Mouse (Mus musculus): ENCODE data around the gene Gm20431.
A peak's percentile ranks its signal among the peaks of the same experiment; 100 is the strongest.

Gene Gm20431

DNA sequence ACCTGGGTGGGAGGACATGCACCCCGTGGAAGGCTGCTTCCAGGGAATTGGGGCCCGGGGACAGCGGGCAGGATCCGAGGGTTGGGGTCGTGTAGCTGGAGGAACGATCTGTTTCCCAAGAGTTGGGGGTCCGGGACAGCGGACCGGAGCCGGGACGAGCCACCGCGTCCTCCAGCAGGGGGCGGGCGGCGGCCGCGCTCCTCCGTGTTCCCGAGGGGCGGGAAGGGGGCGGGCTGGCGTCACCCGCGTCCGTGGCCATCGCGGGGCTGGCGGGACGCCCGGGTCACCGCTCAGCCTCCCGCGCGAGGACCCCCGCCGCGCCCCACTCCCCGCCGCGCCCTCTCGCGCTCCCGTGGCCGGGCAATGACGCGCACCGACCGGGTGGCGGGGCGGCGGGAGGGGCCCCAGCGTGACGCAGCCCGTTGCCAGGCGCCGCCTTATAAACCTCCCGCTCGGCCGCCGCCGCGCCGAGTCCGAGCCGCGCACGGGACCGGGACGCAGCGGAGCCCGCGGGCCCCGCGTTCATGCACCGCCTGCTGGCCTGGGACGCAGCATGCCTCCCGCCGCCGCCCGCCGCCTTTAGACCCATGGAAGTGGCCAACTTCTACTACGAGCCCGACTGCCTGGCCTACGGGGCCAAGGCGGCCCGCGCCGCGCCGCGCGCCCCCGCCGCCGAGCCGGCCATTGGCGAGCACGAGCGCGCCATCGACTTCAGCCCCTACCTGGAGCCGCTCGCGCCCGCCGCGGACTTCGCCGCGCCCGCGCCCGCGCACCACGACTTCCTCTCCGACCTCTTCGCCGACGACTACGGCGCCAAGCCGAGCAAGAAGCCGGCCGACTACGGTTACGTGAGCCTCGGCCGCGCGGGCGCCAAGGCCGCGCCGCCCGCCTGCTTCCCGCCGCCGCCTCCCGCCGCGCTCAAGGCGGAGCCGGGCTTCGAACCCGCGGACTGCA lies 27.5 kb upstream of the Gm20431 start, which contains the start of gene Cebpb:
TSS of gene Cebpb (plus strand) at position 418 of the 954 bp plus-strand sequence.
- peak; percentile 59 for DNase-seq (ENCODE audit: low spot score)

DNA sequence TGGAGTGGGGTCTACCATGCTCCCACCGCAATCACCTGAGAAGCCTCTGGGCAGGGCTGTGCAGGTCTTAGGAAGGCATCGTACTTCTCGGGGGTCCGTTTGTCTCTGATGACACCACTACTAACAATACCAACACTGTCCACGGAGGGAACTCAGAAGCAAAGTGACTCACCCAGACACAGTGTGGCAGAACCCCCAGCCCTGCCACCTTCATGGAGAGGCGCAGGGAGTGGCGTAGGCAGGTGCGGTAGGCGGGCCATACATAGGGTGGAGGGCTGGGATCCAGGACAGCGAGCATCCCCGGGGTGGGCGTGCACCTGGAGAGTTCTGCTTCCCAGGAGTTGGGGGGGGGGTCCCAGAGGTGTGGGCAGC lies 26.8 kb upstream of the Gm20431 start:
- no peak for DNase-seq (ENCODE audit: low spot score)

DNA sequence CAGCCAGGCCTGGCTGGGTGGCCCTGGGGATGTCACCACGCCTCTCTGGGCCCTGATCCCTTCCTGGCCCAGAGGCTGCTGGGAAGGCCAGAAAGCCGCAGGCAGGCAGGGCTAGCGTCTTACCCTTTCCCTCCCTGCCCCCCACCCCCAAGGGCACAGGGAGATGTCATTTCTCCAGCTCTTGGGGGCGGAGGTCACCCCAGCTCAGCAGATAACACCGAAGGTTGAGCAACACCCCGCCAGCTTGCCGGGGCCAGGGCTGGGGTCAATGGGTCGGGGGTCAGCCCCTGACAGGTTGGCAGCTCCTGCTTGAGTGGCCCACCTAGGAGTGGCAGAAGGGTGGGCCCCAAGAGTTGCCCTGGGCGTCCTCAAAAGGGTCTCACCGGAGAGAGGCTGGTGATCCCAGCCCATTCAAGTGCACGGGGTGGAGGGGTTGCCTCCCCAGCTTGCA lies 26.4 kb upstream of the Gm20431 start:
- no peak for DNase-seq (ENCODE audit: low spot score)

DNA sequence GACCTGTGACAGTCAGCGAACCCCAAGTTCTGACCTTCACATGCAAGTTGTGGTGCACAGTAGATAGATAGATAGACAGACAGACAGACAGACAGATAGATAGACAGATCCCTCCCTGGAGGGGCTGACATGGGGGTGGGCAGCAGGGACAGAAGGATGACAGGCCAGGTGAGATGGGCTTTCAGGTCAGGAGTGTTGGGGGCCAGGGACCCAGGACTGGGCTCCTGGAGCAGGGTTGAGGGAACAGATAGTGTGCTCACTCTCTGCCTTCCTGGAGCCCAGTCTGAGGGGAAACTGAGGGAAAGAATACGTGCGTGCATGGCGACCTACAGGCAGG lies 25.9 kb upstream of the Gm20431 start:
- no peak for DNase-seq (ENCODE audit: low spot score)

DNA sequence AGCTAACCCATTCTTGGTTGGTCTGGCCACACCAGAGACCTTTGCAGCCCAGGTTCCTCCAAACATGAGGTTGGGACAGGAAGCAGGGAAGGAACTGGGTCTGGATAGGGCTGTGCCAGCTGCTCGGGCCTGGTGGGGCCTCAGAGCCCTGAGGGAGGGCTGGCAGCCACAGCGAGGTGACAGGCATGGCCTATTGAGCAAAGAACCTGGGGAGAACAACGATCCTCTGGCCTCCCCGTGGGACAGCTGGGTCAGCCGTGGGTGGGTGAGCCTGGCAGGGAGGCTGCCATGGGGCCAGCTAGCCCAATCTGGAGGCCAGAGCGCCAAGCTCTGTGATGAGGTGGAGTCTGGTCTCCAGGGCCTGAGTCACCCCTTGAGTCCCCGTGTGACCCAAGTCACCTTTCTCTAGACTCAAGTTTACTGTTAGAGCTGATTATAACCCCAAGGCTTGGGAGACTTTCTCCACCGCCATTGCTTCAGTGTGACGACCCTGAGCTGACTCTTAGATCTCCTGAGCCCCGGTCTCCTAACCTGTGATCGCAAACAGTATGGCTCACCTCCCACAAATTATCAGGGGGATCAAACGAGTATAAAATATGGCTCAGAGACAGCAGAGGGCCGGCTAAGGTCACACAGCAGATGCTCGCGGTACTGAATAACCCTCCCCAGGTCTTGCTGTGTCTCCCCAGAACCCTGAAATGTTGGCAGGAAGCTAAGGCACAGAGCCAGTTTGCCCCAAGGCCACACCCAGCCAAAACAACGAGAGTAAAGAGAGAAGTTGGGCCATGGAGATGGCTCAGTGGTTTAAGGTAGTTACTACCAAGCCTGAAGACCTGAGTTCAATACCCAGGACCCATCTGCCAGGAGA lies 25.3 kb upstream of the Gm20431 start:
- DNase-seq (ENCODE audit: low spot score): no peak

DNA sequence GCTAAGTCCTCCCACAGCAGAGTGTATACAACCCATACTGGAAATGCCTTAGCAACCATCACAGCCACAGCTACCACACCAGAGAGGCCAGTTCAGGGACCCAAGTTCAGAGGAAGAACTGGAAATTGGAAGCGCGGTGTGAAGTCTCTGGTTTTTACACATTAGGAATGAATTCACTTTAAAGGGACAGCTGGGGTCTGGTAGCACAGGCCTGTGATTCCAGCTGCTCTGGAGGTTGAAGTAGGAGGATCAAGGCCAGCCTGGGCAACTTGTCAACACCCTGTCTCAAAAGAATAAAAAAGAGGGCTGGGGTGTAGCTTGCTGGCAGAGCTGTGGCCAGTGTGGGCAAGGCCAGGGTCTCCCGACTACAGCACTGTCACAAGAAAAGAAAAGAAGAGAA lies 24.6 kb upstream of the Gm20431 start:
- DNase-seq (ENCODE audit: low spot score): no peak

DNA sequence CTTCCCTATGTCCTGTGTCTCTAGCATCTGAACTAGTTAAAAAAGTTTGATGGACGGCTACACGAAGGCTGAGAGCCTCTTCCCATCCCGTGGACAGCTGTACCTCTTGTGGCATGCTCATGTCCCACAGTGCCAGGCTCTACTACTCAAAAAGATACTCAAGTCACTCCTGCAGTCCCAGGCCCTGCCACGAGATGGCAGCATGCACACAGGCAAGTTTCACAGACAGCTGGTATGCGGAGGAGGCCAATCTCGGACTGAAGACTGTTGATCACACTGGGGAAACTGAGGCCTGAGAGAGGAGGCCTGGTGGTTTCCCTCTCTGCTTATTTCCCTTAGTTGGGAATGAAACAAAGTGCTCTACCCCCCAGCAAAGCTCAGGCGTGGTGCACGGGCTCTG lies 23.8 kb upstream of the Gm20431 start:
- DNase-seq (ENCODE audit: low spot score): peak; percentile 80

DNA sequence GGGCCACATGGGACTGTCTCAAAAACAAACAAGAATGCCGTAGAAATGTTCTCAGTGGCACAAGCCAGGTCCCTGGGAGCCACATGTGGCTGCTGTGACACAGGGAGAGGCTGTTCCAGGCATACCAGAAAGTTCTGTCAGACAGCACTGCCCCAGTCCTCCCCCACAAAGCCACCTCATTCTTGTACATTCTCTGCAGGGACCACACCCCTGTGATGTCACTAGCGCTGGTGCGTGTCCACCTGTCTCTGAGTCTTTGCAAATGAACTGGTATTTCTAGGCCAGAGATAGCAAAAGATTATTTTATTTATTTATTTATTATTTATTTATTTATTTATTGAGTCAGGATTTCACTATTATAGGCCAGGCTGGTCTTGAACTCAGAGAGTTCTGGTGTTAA lies 22.4 kb upstream of the Gm20431 start:
- no peak for DNase-seq (ENCODE audit: low spot score)

DNA sequence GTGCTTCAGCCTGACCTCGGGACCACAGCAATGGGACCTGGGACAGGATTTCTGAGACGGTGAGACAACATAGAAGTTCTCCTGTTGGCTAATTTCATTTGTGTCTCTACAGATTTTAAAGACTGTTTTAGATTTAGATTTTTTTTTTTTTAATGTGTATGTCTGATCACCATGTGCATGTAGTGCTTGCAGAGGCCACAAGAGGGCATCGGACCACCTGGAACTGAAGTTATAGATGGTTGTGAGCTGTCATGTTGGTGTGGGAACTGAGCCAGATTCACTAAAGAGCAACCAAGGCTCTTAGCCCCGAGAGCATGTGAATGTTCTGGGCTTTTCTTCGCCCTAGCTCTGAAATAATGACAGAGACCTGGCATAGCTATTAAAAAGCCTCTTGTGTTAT lies 19.4 kb upstream of the Gm20431 start:
- no peak for DNase-seq (ENCODE audit: low spot score)

DNA sequence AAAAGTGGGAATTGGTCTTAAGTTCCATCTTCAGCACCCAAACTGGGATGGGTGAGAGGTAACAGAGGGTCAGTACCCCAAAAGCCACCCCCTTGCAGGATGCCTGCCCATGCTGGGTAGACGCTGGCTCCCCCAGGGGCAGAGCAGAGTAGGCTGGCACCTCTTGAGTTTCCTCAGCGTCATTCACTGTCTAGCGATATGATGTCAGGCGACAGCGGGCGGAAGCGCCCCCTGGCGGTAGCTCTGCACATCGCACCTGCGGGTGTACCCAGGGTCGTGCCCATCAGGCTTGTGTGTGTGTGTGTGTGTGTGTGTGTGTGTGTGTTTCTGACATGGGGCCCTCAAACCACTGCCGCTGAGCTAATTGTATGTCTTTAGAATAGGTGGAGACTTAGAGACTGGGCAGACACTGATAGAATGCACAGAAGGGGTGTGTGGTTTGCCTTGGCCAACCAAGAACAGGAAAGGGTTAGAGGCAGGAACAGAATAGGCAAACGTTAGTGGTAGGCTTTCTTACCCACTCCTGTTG lies 18.7 kb upstream of the Gm20431 start:
- DNase-seq (ENCODE audit: low spot score): peak; percentile 77

DNA sequence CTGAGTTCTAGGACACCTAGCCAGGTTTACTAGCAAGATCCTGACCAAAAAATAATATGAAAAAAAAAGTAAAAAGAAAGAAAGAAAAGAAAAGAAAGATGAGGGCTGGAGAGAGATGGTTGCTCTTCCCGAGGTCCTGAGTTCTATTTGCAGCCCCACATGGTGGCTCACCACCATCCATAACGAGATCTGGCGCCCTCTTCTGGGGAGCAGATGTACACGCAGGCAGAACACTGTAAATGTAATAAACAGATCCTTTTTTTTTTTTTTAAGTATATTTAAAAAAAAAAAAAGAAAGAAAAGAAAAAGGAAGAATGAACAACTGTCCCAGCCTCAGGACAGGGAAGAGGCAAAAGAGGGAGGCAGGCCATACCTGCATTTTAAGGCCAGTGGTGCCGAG lies 17.3 kb upstream of the Gm20431 start:
- DNase-seq (ENCODE audit: low spot score): no peak

DNA sequence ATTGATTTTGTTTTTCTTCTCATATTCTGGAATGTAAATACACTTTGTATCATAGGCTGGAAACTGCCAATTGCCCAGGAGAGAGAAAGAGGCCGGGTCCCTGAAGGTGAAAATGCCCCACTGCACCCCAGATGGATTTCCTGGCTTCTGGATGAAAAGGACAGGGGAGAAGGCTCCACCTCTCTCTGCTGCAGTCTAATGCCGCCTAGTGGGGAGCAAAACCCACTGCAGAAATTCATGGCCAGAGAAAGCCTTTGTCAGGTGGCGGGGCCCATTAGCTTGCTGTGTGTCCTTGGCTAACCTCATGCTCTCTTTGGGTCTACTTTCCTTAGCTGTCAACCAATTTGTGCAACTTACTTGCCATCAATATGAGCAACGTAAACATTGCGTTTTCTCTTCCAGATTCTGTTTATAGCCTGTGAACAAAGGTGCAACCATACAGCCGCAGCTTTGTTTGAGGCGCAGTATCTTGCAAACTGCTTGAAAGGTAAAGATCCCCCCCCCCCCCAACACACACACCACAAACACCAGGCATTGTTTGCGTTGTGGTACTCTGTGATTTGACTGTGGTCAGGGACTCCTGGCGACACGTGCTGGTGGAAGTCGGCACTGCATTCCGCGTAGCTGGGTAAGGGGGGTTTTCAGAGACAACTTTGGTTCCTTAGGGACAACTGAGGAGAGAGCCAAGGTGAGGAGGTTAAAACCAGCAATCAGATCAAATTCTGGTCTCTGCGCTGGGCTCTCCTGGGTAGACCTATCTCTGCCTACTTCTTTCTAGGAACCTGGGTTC lies 14.0 kb upstream of the Gm20431 start:
- no peak for DNase-seq (ENCODE audit: low spot score)

DNA sequence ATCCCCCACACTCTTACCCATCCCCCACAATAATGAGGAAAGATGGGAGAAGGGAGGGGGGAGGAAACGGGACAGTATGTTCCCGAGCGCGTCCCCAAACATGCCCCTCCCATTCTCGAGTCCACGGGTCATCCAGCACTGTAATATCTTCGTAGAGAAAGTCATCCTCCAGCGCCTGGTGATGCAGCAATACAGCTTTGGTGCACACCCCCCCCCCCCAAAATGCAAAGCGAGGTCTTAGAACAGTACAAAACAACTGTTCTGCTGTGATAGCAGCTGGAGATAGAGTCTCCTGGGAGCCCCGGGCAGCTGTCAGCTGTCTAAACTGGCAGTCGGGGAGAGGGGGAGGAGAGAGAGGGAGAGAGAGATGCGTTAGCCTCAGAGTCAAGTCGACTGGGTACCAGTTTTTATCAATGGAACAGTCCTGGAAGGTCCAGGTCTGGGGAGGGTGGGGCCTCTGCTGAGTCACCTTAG lies 11.0 kb upstream of the Gm20431 start:
- no peak for DNase-seq (ENCODE audit: low spot score)

DNA sequence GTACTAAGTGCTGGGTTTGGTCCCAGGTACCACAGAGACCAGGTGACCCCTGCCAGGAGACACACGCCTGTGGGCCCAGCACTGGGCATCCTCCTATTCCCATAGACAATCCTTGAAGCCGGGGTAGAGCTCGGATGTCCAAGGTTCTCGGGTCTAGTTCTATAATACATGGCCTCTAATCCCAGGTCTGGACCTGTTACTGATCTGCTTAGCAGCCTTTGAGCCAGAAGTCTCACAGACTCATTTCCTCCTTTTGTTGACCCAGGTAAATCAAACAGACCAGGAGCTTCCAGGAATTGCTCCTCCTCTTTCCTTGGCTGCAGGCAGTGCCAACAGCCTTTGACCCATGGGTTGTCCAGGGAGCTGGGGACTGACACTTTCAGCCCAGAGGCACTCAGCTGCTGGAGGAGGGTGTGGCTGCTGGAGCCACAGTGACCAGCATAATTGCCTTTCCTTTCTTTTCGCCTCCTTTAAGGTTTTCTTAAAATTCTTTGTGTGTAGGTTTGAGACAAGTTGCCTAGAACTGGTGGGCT lies 9.9 kb upstream of the Gm20431 start:
- no peak for DNase-seq (ENCODE audit: low spot score)

DNA sequence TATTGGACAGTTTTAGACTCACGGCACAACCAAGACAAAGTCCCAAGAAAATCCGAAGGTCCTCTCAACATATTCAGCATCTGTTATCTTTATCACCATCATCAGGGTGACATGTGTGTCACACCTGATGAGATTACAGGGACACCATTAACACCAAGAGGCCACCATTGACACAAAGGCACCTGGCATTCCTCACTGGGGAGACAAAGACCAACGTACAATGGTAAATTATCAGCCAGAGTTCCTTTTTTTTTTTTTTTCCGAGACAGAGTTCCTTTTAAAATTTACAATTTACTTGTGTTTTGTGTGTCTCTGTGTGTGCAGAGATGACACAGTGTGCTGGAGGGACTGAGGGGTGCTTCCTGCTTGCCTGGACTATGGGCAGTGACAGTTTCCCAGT lies 8.1 kb upstream of the Gm20431 start:
- DNase-seq (ENCODE audit: low spot score): no peak

DNA sequence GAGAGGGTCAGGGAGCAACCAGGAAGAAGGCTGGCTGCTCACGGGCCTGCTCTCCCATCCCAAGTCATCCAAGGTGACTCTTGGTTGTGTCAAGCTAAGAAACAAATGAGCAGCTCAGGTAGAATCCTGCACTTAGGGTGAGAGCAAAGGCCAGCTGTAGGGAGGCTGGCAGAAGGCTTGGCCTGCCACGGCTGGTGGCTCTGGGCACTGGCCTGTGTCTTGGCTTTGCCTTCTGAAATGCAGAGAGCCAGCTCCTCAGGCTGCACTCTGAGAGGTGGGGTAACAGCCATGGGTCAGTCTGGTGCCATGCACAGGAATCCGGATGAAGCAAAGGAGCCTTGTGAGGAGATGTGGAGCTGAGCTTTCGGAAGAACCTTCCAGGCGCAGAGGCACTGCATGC lies 7.1 kb upstream of the Gm20431 start:
- no peak for DNase-seq (ENCODE audit: low spot score)

DNA sequence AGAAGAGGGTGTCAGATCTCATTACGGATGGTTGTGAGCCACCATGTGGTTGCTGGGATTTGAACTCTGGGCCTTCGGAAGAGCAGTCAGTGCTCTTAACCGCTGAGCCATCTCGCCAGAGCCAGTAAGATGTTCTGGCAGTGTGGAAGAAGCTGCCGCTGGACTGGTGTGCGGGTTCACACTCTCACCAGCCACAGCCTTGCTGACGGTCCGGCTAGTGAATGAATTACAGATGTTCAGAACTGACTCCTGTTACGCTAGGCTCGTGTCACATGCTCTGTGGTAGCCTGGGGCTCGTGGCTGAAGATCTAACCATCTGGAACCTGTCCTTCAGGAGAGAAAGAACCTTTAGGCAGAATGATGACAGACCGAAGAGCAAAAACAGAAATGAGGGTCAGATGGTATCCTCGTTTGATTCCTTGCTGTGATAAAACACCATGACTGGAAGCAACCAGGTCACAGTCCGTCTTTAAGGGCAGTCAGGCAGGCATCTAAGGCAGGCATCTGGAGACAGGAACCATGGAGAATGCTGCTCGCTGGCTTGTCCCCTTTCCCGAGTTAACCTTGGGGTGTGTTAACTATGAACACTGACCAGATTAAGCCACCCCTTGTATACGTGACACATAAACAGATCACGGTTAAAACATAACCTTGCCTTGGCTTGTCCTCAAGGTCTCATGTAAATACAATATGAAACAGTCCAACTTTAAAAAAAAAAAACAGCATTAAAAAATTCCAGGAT lies 4.8 kb upstream of the Gm20431 start:
- no peak for DNase-seq (ENCODE audit: low spot score)

DNA sequence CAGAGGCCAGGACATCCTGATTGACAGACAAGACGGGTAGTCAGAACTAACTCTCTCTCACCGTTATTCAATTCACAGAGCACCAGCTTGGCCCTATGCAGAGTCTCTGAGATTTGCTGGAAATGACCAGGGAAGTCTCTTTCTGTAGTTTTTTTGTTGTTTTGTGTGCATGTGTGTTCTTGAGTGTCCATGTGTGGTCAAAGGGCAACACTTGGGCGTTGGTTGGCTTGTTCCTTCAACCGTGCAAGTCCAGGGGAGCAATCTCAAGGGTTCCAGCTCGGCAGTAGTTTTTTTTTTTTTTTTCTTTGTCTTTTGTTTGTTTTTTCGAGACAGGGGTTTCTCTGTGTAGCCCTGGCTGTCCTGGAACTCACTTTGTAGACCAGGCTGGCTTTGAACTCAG lies 1.4 kb upstream of the Gm20431 start:
- no peak for DNase-seq (ENCODE audit: low spot score)

DNA sequence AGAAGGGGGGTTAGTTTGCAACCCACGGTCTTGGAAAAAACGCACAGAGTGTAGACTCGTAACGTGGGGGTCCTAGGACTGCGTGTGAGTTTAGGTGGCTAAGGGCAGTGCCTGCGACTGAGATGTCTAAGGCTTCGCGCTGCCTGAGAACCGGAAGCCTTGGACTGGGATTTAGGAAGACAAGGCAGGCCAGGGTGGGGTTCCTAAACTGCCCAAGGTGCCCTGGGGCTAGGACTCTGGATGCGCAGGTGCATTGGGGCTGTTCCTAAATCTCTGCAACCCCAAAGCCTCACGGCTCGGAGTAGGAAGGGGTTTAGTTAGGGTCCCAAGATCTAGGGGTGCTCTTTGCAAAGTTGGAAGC lies 705 bp downstream of the Gm20431 start:
- DNase-seq (ENCODE audit: low spot score): no peak

DNA sequence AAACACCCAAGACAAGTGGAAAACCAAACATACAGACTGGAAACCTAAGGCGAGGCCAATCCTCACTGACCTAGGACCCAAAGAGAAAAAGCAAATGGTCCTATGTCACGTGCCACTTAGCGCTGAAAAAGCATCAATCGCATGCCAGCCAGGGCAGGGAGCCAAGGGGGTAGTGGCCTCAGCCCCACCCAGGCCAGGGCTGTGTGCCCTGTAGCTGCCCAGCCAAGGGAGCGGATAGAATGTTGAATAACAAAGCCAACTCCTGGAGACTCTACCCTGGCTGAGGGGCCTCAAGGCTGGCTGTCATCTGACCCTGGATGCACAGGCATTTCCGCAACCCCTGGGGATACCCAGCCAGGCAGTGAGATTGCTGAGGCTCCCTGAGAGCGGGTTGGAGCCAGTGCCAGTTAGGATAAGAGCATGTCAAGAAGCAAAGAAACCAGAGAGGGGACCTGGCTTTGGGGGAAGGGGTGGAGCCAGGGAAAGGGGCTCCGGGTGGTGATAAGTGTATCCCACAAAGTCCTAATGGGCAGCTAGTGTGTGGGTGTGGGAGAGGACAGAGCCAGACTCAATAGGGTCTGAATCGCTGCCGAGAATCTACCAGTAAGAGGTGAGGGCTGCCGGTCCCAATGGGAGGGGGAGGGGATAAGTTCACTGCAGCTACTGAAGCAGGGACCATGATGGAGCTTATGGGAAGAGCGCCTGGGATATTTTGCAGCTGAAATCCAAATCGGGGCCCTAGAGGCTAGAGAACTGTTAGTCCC lies 1.3 kb downstream of the Gm20431 start:
- DNase-seq (ENCODE audit: low spot score): peak; percentile 31

Data from testis, postnatal 14 days (tissue).